Mouse (Mus musculus) olfactory bulb, adult 2 months (tissue): ENCODE data around the gene Gm13283. TPM values are rescaled to one million over a fixed set of nuclear protein-coding genes. Genes with fewer than 3 reads are reported as not detected.
A peak's percentile ranks its signal among the peaks of the same experiment; 100 is the strongest.
"Not testable (repeated sequence)": the region's sequence is repeated elsewhere in the genome, so short reads cannot be mapped to it uniquely, and the experiment has no call there.

Experiments
- H3K27ac ChIP-seq: fragments of 200-500 bp; 2 replicates; pipeline ENCODE4 v1.5.1; 2012; ENCODE audit warnings: low read depth, low read length; ENCODE audit not compliant: insufficient read depth
- H3K4me1 ChIP-seq: fragments of 200-500 bp; 2 replicates; pipeline ENCODE4 v1.6.1; 2012; ENCODE audit warnings: low read length; ENCODE audit not compliant: control insufficient read depth, insufficient read depth
- H3K4me3 ChIP-seq: fragments of 200-500 bp; 2 replicates; pipeline ENCODE4 v1.5.1; 2012; ENCODE audit warnings: mild to moderate bottlenecking, low read depth, low read length, moderate library complexity; ENCODE audit not compliant: insufficient read depth
- WGBS: fragments of 180-500 bp; shearing (Covaris S2); methylation state at CpG from one replicate; pipeline ENCODE4 v1.1.7; 2018; 5-methylcytosine and 5-hydroxymethylcytosine counted together
- polyA plus RNA-seq: library from polyadenylated mRNA; stranded (reverse); fragments of >200 nt; gene quantifications from 2 replicates; pipeline ENCODE4 v1.2.4, GENCODE M21; 2012; ENCODE audit warnings: low replicate concordance; ENCODE audit not compliant: missing spikeins, insufficient read depth, insufficient read length

Gene Gm13283
- polyA plus RNA-seq, 1 experiment, result not detected

GRCm38 (mm10) chr4:88805761-88806160, 45.8 kb downstream of the Gm13283 start:
- peak overlapping the region; percentile 39 for H3K4me3 ChIP-seq

More at GRCm38 (mm10) chr4:88805761-88806160, 45.8 kb downstream of the Gm13283 start:
- 0% methylated on average over 16 of the region's 34 CpGs for whole genome bisulfite sequencing
- not testable (repeated sequence) for H3K27ac ChIP-seq, H3K4me1 ChIP-seq

Other genes with a start within 250 kb of the Gm13283 start
- not detected in 2 replicates for gene Ifnb1, start 237.3 kb upstream of the Gm13283 start, polyA plus RNA-seq
- not detected in 2 replicates for gene Ifna15, start 201.9 kb upstream of the Gm13283 start, polyA plus RNA-seq
- not detected in 2 replicates for gene Ifna14, start 188.3 kb upstream of the Gm13283 start, polyA plus RNA-seq
- not detected in 2 replicates for gene Ifna9, start 167.7 kb upstream of the Gm13283 start, polyA plus RNA-seq
- not detected in 2 replicates for gene Ifna12, start 156.7 kb upstream of the Gm13283 start, polyA plus RNA-seq
- gene C87499, start 125.7 kb upstream of the Gm13283 start, polyA plus RNA-seq, result not detected in 2 replicates
- gene Ifna13, start 115.7 kb upstream of the Gm13283 start, polyA plus RNA-seq, result not detected in 2 replicates
- gene Ifna16, start 83.2 kb upstream of the Gm13283 start, polyA plus RNA-seq, result not detected in 2 replicates
- gene Ifna2, start 76.2 kb upstream of the Gm13283 start, polyA plus RNA-seq, result not detected in 2 replicates
- gene Ifnab, start 68.8 kb upstream of the Gm13283 start, polyA plus RNA-seq, result not detected in 2 replicates
- not detected in 2 replicates for gene Gm26566, start 38.3 kb upstream of the Gm13283 start, polyA plus RNA-seq
- not detected in 2 replicates for gene Klhl9, start 37.7 kb upstream of the Gm13283 start, polyA plus RNA-seq
- gene Gm13271, start 5.3 kb upstream of the Gm13283 start, polyA plus RNA-seq, result not detected in 2 replicates
- not detected in 2 replicates for gene Gm13290, start 13.7 kb downstream of the Gm13283 start, polyA plus RNA-seq
- gene Gm13289, start 16.8 kb downstream of the Gm13283 start, polyA plus RNA-seq, result not detected in 2 replicates
- not detected in 2 replicates for gene Gm13272, start 19.7 kb downstream of the Gm13283 start, polyA plus RNA-seq
- gene Ifnz, start 22.0 kb downstream of the Gm13283 start, polyA plus RNA-seq, result not detected in 2 replicates
- not detected in 2 replicates for gene Gm13276, start 25.6 kb downstream of the Gm13283 start, polyA plus RNA-seq
- gene Gm13277, start 28.5 kb downstream of the Gm13283 start, polyA plus RNA-seq, result not detected in 2 replicates
- not detected in 2 replicates for gene Gm13278, start 31.4 kb downstream of the Gm13283 start, polyA plus RNA-seq
- gene Gm13275, start 34.4 kb downstream of the Gm13283 start, polyA plus RNA-seq, result not detected in 2 replicates
- gene Gm13279, start 37.3 kb downstream of the Gm13283 start, polyA plus RNA-seq, result not detected in 2 replicates
- gene Gm13285, start 39.5 kb downstream of the Gm13283 start, polyA plus RNA-seq, result not detected in 2 replicates
- gene Gm13287, start 43.1 kb downstream of the Gm13283 start, polyA plus RNA-seq, result not detected in 2 replicates
- gene Gm13288, start 45.4 kb downstream of the Gm13283 start, polyA plus RNA-seq, result not detected in 2 replicates
- gene Ifna7, start 56.1 kb downstream of the Gm13283 start, polyA plus RNA-seq, result not detected in 2 replicates
- not detected in 2 replicates for gene Ifna11, start 59.8 kb downstream of the Gm13283 start, polyA plus RNA-seq
- gene Ifna6, start 67.3 kb downstream of the Gm13283 start, polyA plus RNA-seq, result not detected in 2 replicates
- gene Ifna5, start 75.4 kb downstream of the Gm13283 start, polyA plus RNA-seq, result not detected in 2 replicates
- gene Ifna4, start 81.7 kb downstream of the Gm13283 start, polyA plus RNA-seq, result not detected in 2 replicates
- gene Ifna1, start 90.0 kb downstream of the Gm13283 start, polyA plus RNA-seq, result not detected in 2 replicates
- gene Ifne, start 120.1 kb downstream of the Gm13283 start, polyA plus RNA-seq, result not detected in 2 replicates